Mouse (Mus musculus) cerebellum, adult 2 months (tissue): ENCODE results near the gene Igsf3. TPM values are rescaled to one million over a fixed set of nuclear protein-coding genes. Genes with fewer than 3 reads are reported as not detected.

Experiments used
- DNase-seq, 2 experiments: peaks; one replicate each; pipeline ENCODE4 v3.0.0; 2021
- H3K27ac ChIP-seq: fragments of 200-500 bp; 2 replicates; pipeline ENCODE4 v1.5.1; 2012; ENCODE audit warnings: low read length, control low read depth, inconsistent platforms; ENCODE audit not compliant: insufficient read depth
- H3K27me3 ChIP-seq: fragments of 200-500 bp; 2 replicates; pipeline ENCODE4 v1.6.1; 2012; ENCODE audit warnings: inconsistent platforms, mild to moderate bottlenecking, low read length, moderate library complexity; ENCODE audit not compliant: control insufficient read depth, insufficient read depth
- H3K4me1 ChIP-seq: fragments of 200-500 bp; 2 replicates; pipeline ENCODE4 v1.6.1; 2011; ENCODE audit warnings: low read length; ENCODE audit not compliant: control insufficient read depth, insufficient read depth
- H3K4me3 ChIP-seq: fragments of 200-500 bp; replicated peaks from 2 replicates; pipeline ENCODE3; 2011; ENCODE audit warnings: mild to moderate bottlenecking, low read depth, low read length, control low read depth; ENCODE audit not compliant: insufficient read depth
- CTCF ChIP-seq: fragments of 200-500 bp; IDR thresholded peaks from 2 replicates; pipeline ENCODE4 v1.5.1; 2011; ENCODE audit warnings: low read depth, mild to moderate bottlenecking, control low read depth, low read length, moderate library complexity, borderline replicate concordance; ENCODE audit not compliant: insufficient read depth
- POLR2A ChIP-seq: fragments of 200-500 bp; IDR thresholded peaks from 2 replicates; pipeline ENCODE4 v1.6.1; 2011; ENCODE audit warnings: low read length, control low read depth, borderline replicate concordance; ENCODE audit not compliant: insufficient read depth
- WGBS: fragments of 180-500 bp; shearing (Covaris S2); methylation state at CpG from one replicate; pipeline ENCODE4 v1.1.7; 2018; 5-methylcytosine and 5-hydroxymethylcytosine counted together
- polyA plus RNA-seq: library from polyadenylated mRNA; depleted of rRNA; stranded (reverse); fragments of >200 nt; gene quantifications from 2 replicates; pipeline ENCODE4 v1.2.3, GENCODE M21; 2012

The Igsf3 gene
- polyA plus RNA-seq, 1 experiment: 5.1 TPM

DNA sequence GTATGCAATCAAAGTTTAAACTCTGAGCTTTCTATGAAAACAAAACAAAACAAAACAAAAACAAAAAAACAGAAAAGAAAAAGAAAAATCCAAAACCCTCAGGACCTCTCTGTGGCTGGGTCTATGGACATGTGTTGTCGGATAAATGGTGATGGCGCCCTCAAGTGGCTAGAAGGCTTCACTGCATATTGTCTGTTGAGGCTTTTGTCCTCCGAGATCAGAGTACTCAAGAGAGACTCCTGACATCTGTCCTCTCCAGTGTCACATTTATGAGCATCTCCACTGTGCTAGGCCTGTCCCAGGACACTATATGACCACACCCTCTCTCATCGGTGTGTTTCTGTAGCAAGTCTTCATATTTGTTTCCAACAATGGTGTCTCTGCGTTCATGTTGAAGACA lies 85.4 kb downstream of the Igsf3 start:
- TF ChIP-seq CTCF: peak; percentile 83
- TF ChIP-seq POLR2A: no peak
- no peaks in the 10 kb centered on the region for H3K27me3 ChIP-seq
- no peak overlapping the region for H3K4me3 ChIP-seq
- H3K27ac ChIP-seq: no peak overlapping the region
- WGBS: 22% methylated on average over 5 of the region's 5 CpGs
- peak; percentile 69 to 79 for DNase-seq
- peaks cover 5% of the 10 kb centered on the region; the same call in 1 of the 2 replicates for H3K4me1 ChIP-seq

DNA sequence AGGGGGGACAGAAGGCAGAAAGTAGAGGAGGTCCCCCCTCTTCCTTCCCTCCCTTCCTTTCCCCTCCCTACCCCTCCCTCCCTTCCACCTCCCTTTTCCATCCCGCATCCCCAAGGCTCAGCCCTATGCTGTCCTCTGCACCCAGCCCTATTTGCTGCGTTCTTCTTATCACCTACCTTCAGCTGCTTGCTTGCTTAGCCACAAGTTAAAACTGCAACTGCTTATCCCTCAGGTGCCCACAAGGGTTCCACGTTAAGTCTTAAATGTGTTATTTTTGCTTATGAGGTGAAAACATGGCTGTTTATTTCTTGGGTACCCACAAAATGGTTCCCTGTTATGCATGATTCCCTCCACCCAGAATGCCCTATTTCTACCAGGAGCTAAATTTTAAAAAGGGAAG lies 86.6 kb downstream of the Igsf3 start:
- H3K27ac ChIP-seq: no peak overlapping the region
- WGBS: 90% methylated on average over 3 of the region's 3 CpGs
- H3K4me3 ChIP-seq: no peak overlapping the region
- H3K27me3 ChIP-seq: no peaks in the 10 kb centered on the region
- DNase-seq: no peak
- TF ChIP-seq POLR2A (no peak), CTCF (no peak)
- H3K4me1 ChIP-seq: no peaks in the 10 kb centered on the region; the same call in 1 of the 2 replicates

DNA sequence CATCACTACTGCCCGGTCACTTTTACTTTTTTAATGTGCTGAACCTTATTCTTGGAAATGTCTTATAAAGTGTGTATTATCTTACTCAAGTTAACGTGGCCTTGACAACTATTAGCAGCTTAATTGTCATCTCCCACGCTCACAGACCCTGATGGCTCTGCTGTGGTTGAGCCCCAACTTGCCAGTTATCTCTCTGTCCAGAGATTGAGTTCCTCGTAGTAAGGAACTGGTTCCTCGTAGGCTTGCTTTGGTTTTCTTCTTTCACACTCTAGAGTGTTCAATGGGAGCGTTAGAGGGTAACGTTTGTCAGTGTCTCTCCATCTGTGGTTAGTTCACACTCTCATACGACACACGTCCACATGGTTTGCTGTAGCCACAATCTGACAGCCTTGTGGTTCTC lies 92.8 kb downstream of the Igsf3 start:
- no peak for DNase-seq
- Histone ChIP-seq H3K27me3 (no peaks in the 10 kb centered on the region), H3K4me1 (no peaks in the 10 kb centered on the region), H3K4me3 (no peak overlapping the region), H3K27ac (no peak overlapping the region)
- 91% methylated on average over 9 of the region's 9 CpGs for WGBS
- TF ChIP-seq CTCF: no peak
- no peak for TF ChIP-seq POLR2A

DNA sequence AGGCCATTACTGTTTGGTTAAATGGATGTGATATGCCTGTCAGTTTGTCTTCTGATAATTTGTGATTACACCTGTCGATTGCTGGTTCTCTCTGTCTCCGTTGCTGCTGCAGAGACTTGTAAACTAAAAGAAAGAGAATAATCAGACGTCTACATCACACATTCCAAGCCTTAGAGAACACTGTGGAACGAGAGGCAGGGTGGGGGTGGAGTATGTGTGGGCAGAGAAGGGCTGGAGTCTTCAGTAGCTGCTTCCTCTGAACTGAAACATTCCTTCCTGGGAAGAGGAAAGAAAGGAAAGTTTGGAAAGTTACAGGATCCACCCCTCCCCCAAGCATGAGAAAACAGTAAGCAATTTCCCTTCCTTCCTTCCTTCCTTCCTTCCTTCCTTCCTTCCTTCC lies 95.0 kb downstream of the Igsf3 start:
- WGBS: 50% methylated on average over 4 of the region's 4 CpGs
- Histone ChIP-seq H3K27ac (no peak overlapping the region), H3K4me3 (no peak overlapping the region), H3K4me1 (no peaks in the 10 kb centered on the region), H3K27me3 (no peaks in the 10 kb centered on the region)
- TF ChIP-seq POLR2A (no peak), CTCF (no peak)
- no peak for DNase-seq

DNA sequence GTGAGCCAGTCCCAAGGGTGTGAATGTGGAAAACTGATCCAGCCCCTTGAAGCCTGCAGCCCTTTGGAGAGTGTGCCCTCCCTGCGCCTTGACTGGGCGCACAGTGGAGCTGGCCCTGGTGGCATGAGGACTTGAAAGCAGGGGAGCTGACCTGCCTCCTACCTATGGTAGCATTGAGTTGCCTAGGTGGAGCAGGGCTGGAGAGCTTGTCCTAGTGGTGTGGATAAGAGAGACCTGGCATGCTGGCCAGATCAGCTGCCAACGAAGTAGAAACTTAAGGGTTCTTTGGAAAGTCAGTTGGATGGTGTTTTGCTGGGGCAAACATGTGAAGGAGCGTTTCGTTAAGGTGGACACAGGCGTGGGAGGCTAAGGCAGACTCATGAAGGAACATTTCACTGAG lies 105.1 kb downstream of the Igsf3 start:
- WGBS: 95% methylated on average over 6 of the region's 6 CpGs
- no peak for DNase-seq
- Histone ChIP-seq H3K27ac (no peak overlapping the region), H3K27me3 (no peaks in the 10 kb centered on the region), H3K4me3 (no peak overlapping the region), H3K4me1 (no peaks in the 10 kb centered on the region)
- no peak for TF ChIP-seq POLR2A
- no peak for TF ChIP-seq CTCF

DNA sequence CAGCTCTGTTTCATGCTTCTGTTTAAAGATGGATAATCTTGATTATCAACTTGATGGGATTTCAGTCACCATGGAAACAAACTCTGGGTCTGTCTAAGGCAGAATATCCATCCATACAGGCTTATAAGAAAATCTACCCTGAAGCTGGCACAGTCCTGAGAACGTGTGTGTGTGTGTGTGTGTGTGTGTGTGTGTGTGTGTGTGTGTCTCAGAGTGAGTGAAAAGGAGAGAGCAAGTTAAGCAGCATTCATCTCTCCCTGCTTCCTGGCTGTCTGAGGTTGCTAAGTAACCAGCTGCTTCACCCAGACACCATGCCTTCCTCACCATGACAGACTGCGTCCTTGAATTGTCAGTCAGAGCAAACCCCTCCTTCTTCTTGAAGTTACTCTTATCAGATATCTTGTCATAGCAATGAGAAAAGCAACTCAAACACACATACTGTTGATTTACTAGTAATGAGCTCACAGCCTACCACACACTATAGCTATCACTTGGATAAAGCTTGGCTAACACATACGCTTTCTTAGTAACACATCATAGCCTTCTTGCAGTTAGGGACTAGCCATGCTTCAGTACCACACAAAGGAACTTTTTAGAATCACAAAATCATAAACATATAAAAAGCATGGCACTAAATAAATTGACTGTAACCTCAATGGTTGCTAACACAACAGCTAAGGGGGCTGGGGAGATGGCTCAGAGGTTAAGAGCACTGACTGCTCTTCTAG lies 106.5 kb downstream of the Igsf3 start:
- Histone ChIP-seq H3K27me3 (no peaks in the 10 kb centered on the region), H3K27ac (no peak overlapping the region), H3K4me1 (no peaks in the 10 kb centered on the region), H3K4me3 (no peak overlapping the region)
- whole genome bisulfite sequencing: 73% methylated on average over 3 of the region's 3 CpGs
- no peak for TF ChIP-seq CTCF
- no peak for TF ChIP-seq POLR2A
- no peak for DNase-seq

DNA sequence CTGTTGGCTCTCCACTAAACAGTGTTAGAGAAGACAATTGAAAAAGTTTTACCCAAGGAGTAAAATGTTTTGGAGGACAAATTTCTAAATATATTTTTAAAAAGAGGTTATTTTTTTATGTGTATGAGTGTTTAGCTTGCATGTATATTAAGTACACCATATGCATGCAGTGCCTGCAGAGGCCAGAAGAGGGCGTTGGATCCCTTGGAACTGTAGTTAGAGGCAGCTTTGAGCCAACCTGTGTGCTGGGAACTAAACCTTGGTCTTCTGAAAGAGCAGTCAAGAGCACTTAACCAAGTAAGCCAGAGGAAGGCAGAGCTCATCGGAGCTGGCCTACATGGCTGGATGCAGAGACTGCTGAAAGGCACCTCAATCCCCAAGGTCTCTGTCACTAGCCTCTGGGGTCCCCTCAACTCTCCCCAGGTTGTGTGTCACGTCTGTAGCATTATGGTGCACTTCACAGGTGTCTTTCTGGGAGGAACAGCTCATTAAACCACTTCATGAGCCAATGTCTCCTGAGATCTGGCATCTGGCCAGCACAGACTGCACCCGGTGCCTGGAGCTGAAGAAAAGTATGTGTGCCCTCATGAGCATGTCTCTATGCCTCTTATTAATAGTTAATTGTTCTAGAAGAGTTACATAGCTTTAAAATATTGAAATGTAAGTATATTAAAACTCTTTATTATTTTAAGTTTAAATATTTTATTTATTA lies 109.3 kb downstream of the Igsf3 start:
- Histone ChIP-seq H3K4me1 (no peaks in the 10 kb centered on the region), H3K4me3 (no peak overlapping the region), H3K27me3 (no peaks in the 10 kb centered on the region), H3K27ac (no peak overlapping the region)
- peak; percentile 42 to 49 for DNase-seq
- 29% methylated on average over 4 of the region's 4 CpGs for WGBS
- TF ChIP-seq POLR2A (no peak), CTCF (no peak)

DNA sequence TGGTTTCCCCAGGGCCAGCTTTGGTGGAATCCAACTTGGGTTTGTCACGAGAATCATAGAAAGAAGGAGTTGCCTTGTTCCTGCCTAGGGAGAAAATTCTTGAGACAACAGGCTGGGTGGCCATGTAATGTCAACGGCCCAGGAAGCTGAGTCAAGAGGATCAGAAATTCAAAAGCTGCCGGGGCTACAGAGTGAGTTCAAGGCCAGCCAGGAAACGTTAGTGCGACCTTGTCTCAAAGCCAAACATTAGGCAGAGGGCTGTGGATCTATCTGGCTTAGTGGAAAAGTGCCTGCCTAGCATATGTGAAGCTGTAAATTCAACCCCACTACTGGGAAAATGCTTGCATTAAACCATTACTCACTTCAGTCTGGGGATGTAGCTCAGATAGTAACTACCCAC lies 110.6 kb downstream of the Igsf3 start:
- TF ChIP-seq CTCF (no peak), POLR2A (no peak)
- H3K4me1 ChIP-seq: no peaks in the 10 kb centered on the region
- H3K4me3 ChIP-seq: no peak overlapping the region
- no peaks in the 10 kb centered on the region for H3K27me3 ChIP-seq
- WGBS: 95% methylated on average over 5 of the region's 5 CpGs
- no peak for DNase-seq
- no peak overlapping the region for H3K27ac ChIP-seq
